Comparison of ENCODE assay signal across 8 mouse cellular contexts in genomic region chr5:106995886-106996538, GRCm38 (mm10). TPM values are rescaled to one million over a fixed set of nuclear protein-coding genes. Genes with fewer than 3 reads are reported as not detected.
DNase-seq lines count a peak whose midpoint lies in the region; ATAC-seq and TF ChIP-seq lines count a peak whose summit lies in the region.

No protein-coding gene starts in this region.

- TF ChIP-seq CTCF in forebrain, postnatal 0 days (IDR thresholded peaks at IDR 0.05; ENCODE audit: low read depth) = peak; percentile 76
- TF ChIP-seq CTCF in gastrocnemius, adult 2 months (IDR thresholded peaks at IDR 0.05) = peak; percentile 72

- H3K9me3 ChIP-seq in forebrain, postnatal 0 days (ENCODE audit: low read length) = no peaks in the 10 kb centered on the region
- H3K9me3 ChIP-seq in forebrain, embryonic 12.5 days = no peaks in the 10 kb centered on the region
- no peaks in the 10 kb centered on the region for H3K9me3 ChIP-seq in hindbrain, embryonic 16.5 days (ENCODE audit: control insufficient read depth, low read length)
- no peaks in the 10 kb centered on the region for H3K9me3 ChIP-seq in midbrain, embryonic 10.5 days (replicated peaks)

- 43% methylated on average over 5 of the region's 5 CpGs for WGBS in forebrain, postnatal 0 days
- 51% methylated on average over 5 of the region's 5 CpGs for WGBS in forebrain, embryonic 12.5 days
- 48% methylated on average over 5 of the region's 5 CpGs for WGBS in hindbrain, embryonic 16.5 days
- 46% methylated on average over 5 of the region's 5 CpGs for WGBS in midbrain, embryonic 10.5 days

- intact Hi-C loops in gastrocnemius, adult 2 months (cut with DNase I) = loop anchor here (10.0 kb wide), 2 partner anchors 131 to 169 kb away; no protein-coding TSS in a partner anchor

- H3K4me1 ChIP-seq in forebrain, postnatal 0 days (ENCODE audit: insufficient read depth) = no peaks in the 10 kb centered on the region
- peaks cover 3% of the 10 kb centered on the region; the same call in 1 of the 2 replicates for H3K4me1 ChIP-seq in forebrain, embryonic 12.5 days
- no peaks in the 10 kb centered on the region for H3K4me1 ChIP-seq in hindbrain, embryonic 16.5 days (ENCODE audit: control insufficient read depth, insufficient read depth, low read depth, low read length)
- peaks cover 16% of the 10 kb centered on the region for H3K4me1 ChIP-seq in midbrain, embryonic 10.5 days

- no peak; the same call in 1 of the 2 replicates for ATAC-seq in forebrain, postnatal 0 days
- ATAC-seq in forebrain, embryonic 12.5 days (ENCODE audit: low FRiP score) = no peak
- peak; percentile 81 for ATAC-seq in hindbrain, embryonic 16.5 days

- peak; percentile 72 for DNase-seq in forebrain, postnatal 0 days
- DNase-seq in cerebellum, adult 8-10 months = peak; percentile 20
- DNase-seq in gastrocnemius, adult 2 months = peak; percentile 66
- DNase-seq in left cerebral cortex, adult 18-20 months (ENCODE audit: low spot score in 2 of 2) = peak; percentile 44 to 45
- peak; percentile 41 for DNase-seq in midbrain, embryonic 10.5 days (ENCODE audit: low spot score)
- DNase-seq in telencephalon, adult 2 months (ENCODE audit: low read depth, low spot score) = peak; percentile 31

- H3K27me3 ChIP-seq in forebrain, postnatal 0 days (ENCODE audit: insufficient read depth, low read length) = no peaks in the 10 kb centered on the region
- H3K27me3 ChIP-seq in forebrain, embryonic 12.5 days = peaks cover 10% of the 10 kb centered on the region; the same call in 1 of the 2 replicates
- no peaks in the 10 kb centered on the region for H3K27me3 ChIP-seq in hindbrain, embryonic 16.5 days (replicated peaks; ENCODE audit: control insufficient read depth, insufficient read depth, low read length)
- no peaks in the 10 kb centered on the region for H3K27me3 ChIP-seq in midbrain, embryonic 10.5 days (ENCODE audit: low read depth, poor library complexity, severe bottlenecking)

- no peak overlapping the region for H3K9ac ChIP-seq in forebrain, postnatal 0 days
- H3K9ac ChIP-seq in forebrain, embryonic 12.5 days = no peak overlapping the region
- no peak overlapping the region for H3K9ac ChIP-seq in hindbrain, embryonic 16.5 days (ENCODE audit: low read depth, low read length)

- H3K4me3 ChIP-seq in forebrain, postnatal 0 days (ENCODE audit: low read depth, low read length) = no peak overlapping the region
- no peak overlapping the region for H3K4me3 ChIP-seq in forebrain, embryonic 12.5 days (replicated peaks)
- H3K4me3 ChIP-seq in gastrocnemius, adult 2 months = no peak overlapping the region
- H3K4me3 ChIP-seq in hindbrain, embryonic 16.5 days (ENCODE audit: low read length) = no peak overlapping the region
- H3K4me3 ChIP-seq in midbrain, embryonic 10.5 days = no peak overlapping the region

- no peak overlapping the region for H3K27ac ChIP-seq in forebrain, postnatal 0 days (ENCODE audit: low read depth, low read length)
- no peak overlapping the region for H3K27ac ChIP-seq in forebrain, embryonic 12.5 days
- peak overlapping the region; percentile 64 for H3K27ac ChIP-seq in gastrocnemius, adult 2 months
- no peak overlapping the region for H3K27ac ChIP-seq in hindbrain, embryonic 16.5 days (ENCODE audit: low read depth, low read length)
- 0 out of 2 replicates have a peak overlapping the region, but pooled peaks have one; percentile 42 for H3K27ac ChIP-seq in midbrain, embryonic 10.5 days (replicated peaks)

- H3K4me2 ChIP-seq in forebrain, postnatal 0 days (ENCODE audit: low read depth) = no peak overlapping the region
- H3K4me2 ChIP-seq in forebrain, embryonic 12.5 days = no peak overlapping the region
- no peak overlapping the region for H3K4me2 ChIP-seq in hindbrain, embryonic 16.5 days (ENCODE audit: low read length)

- no peaks in the 10 kb centered on the region for H3K36me3 ChIP-seq in forebrain, postnatal 0 days (ENCODE audit: insufficient read depth)
- H3K36me3 ChIP-seq in forebrain, embryonic 12.5 days (replicated peaks) = no peaks in the 10 kb centered on the region
- no peaks in the 10 kb centered on the region for H3K36me3 ChIP-seq in hindbrain, embryonic 16.5 days (ENCODE audit: control insufficient read depth, insufficient read depth, low read length)
- H3K36me3 ChIP-seq in midbrain, embryonic 10.5 days = no peaks in the 10 kb centered on the region

RNA-seq across cellular contexts. Expression of gene Cdc7, which starts 31.9 kb away (rescaled TPM):
- 29.9 and 36.8 TPM in 2 replicates for total RNA-seq in forebrain, postnatal 0 days (2014; rRNA removed)
- polyA plus RNA-seq in forebrain, postnatal 0 days (2015; fragmentation: Nextera tagmentation; extraction: Ambion mirVana) = 18.4 and 23.5 TPM in 2 replicates
- polyA plus RNA-seq in forebrain, embryonic 12.5 days (2016; fragmentation: Nextera tagmentation; extraction: Ambion mirVana) = 51.7 and 52.1 TPM in 2 replicates
- total RNA-seq in gastrocnemius, adult 2 months (2021) = under 1 TPM; 0.31 to 0.47 TPM
- 37.0 and 46.5 TPM in 2 replicates for polyA plus RNA-seq in hindbrain, embryonic 16.5 days (2015; fragmentation: Nextera tagmentation; extraction: Ambion mirVana)
- 10 to 100 TPM; 12.4 to 15.4 TPM for total RNA-seq in left cerebral cortex, adult 18-20 months (2021)
- 59.3 and 63.5 TPM in 2 replicates for polyA plus RNA-seq in midbrain, embryonic 10.5 days (2016; fragmentation: Nextera tagmentation; extraction: Ambion mirVana)

Comparison
In these comparisons a context has a peak if more than half of its experiments do, and no peak if none do; other contexts are left out.
1. DNase-seq: peak in every context shown above with its lines; median percentile 72 in forebrain, postnatal 0 days; 66 in gastrocnemius, adult 2 months; 44 in left cerebral cortex, adult 18-20 months; 41 in midbrain, embryonic 10.5 days; 31 in telencephalon, adult 2 months; 20 in cerebellum, adult 8-10 months.
2. H3K27ac ChIP-seq: peak in gastrocnemius, adult 2 months (single experiment) and midbrain, embryonic 10.5 days (single experiment); none in forebrain, postnatal 0 days (single experiment), forebrain, embryonic 12.5 days (single experiment) and hindbrain, embryonic 16.5 days (single experiment).